Mouse (Mus musculus) midbrain, embryonic 13.5 days (tissue): ENCODE measurements at regions not wholly inside any gene's neighbourhood (a gene's known extent, or its start where the extent isn't known, plus 50 kb on each side); places are given as distances from the start of the nearest gene placed in this dataset.
"Not testable (repeated sequence)": the region's sequence is repeated elsewhere in the genome, so short reads cannot be mapped to it uniquely, and the experiment has no call there.

Source experiments
- ATAC-seq: fragments of 200-750 bp; cut with Nextera tagmentation; 2 replicates; pipeline ENCODE4 v1.8.0; 2017; ENCODE audit warnings: mild to moderate bottlenecking, moderate TSS enrichment, moderate library complexity
- H3K27ac ChIP-seq: fragments of 300-500 bp; sonication (generic); 2 replicates; pipeline ENCODE4 v1.5.1; 2015; ENCODE audit warnings: inconsistent platforms, mild to moderate bottlenecking, moderate library complexity
- H3K27me3 ChIP-seq: fragments of 300-500 bp; sonication (generic); 2 replicates; pipeline ENCODE4 v1.6.1; 2015; ENCODE audit warnings: mild to moderate bottlenecking, inconsistent platforms
- H3K36me3 ChIP-seq: fragments of 300-500 bp; sonication (generic); 2 replicates; pipeline ENCODE4 v1.6.1; 2015; ENCODE audit warnings: mild to moderate bottlenecking, inconsistent platforms
- H3K4me1 ChIP-seq: fragments of 300-500 bp; sonication (generic); replicated peaks from 2 replicates; pipeline ENCODE4 v1.6.1; 2015; ENCODE audit warnings: inconsistent platforms
- H3K4me2 ChIP-seq: fragments of 300-500 bp; sonication (generic); replicated peaks from 2 replicates; pipeline ENCODE4 v1.6.1; 2015; ENCODE audit warnings: moderate library complexity, mild to moderate bottlenecking, inconsistent platforms
- H3K4me3 ChIP-seq: fragments of 300-500 bp; sonication (generic); replicated peaks from 2 replicates; pipeline ENCODE4 v1.5.1; 2015; ENCODE audit warnings: mild to moderate bottlenecking, inconsistent platforms
- H3K9ac ChIP-seq: fragments of 300-500 bp; sonication (generic); replicated peaks from 2 replicates; pipeline ENCODE4 v1.6.1; 2015; ENCODE audit warnings: mild to moderate bottlenecking, inconsistent platforms
- H3K9me3 ChIP-seq: fragments of 300-500 bp; sonication (generic); 2 replicates; pipeline ENCODE4 v1.6.1; 2016; ENCODE audit warnings: mild to moderate bottlenecking, inconsistent platforms
- WGBS: fragments of 180-500 bp; shearing (Covaris S2); methylation state at CpG from one replicate; pipeline ENCODE4 v1.1.7; 2015; 5-methylcytosine and 5-hydroxymethylcytosine counted together

- Histone ChIP-seq H3K36me3 (no peaks in the 10 kb centered on the region), H3K9ac (no peak overlapping the region), H3K9me3 (no peaks in the 10 kb centered on the region), H3K27me3 (no peaks in the 10 kb centered on the region), H3K4me3 (no peak overlapping the region), H3K4me2 (no peak overlapping the region), H3K4me1 (no peaks in the 10 kb centered on the region), H3K27ac (no peak overlapping the region)
- 72% methylated on average over 11 of the region's 11 CpGs for WGBS
- ATAC-seq = no peak
Measured at GRCm38 (mm10) chr5:91861440-91862187, 101.3 kb downstream of the Rchy1 start.

- Histone ChIP-seq H3K4me2 (no peak overlapping the region), H3K9me3 (no peaks in the 10 kb centered on the region)
- 79% methylated on average over 2 of the region's 2 CpGs for WGBS
Measured at GRCm38 (mm10) chr5:91860489-91860888, 102.4 kb downstream of the Rchy1 start.

GRCm38 (mm10) chr5:91852330-91852729 is 110.5 kb downstream of the Rchy1 start:
- 82% methylated on average over 4 of the region's 4 CpGs for WGBS
- H3K4me1 ChIP-seq = no peaks in the 10 kb centered on the region
- H3K36me3 ChIP-seq = no peaks in the 10 kb centered on the region
- no peak overlapping the region for H3K4me3 ChIP-seq
- no peak overlapping the region for H3K27ac ChIP-seq
- H3K4me2 ChIP-seq = no peak overlapping the region
- no peak for ATAC-seq
- H3K9me3 ChIP-seq = no peaks in the 10 kb centered on the region
- no peaks in the 10 kb centered on the region for H3K27me3 ChIP-seq
- no peak overlapping the region for H3K9ac ChIP-seq

More at GRCm38 (mm10) chr5:91860489-91860888, 102.4 kb downstream of the Rchy1 start:
- no peaks in the 10 kb centered on the region for H3K36me3 ChIP-seq
- no peak overlapping the region for H3K27ac ChIP-seq
- H3K4me1 ChIP-seq = no peaks in the 10 kb centered on the region
- H3K27me3 ChIP-seq = no peaks in the 10 kb centered on the region
- no peak overlapping the region for H3K9ac ChIP-seq
- H3K4me3 ChIP-seq = no peak overlapping the region
- ATAC-seq = no peak

DNA sequence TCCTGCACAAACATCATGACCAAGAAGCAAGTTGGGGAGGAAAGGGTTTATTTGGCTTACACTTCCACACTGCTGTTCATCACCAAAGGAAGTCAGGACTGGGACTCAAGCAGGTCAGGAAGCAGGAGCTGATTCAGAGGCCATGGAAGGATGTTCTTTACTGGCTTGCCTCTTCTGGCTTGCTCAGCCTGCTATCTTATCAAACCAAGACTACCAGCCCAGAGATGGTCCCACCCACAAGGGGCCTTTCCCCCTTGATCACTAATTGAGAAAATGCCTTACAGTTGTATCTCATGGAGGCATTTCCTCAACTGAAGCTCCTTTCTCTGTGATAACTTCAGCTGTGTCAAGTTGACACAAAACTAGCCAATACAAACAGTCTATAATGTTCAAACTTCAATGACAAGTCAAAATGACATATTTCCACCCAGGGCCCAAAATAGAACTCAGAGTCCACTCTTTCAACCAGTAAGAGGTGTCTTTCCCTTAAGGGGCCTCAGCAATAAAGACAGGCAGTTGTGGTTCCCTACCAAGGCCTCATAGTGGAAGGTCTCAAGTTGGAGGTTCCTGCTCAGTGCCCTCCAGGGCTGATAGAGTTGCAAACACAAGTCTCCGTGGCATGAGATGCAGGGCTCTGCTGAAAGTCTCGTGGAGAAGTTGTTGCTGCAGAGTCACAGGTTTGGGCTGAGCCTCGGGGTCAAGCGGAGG is 111.9 kb downstream of the Rchy1 start:
- H3K27ac ChIP-seq, H3K36me3 ChIP-seq, H3K4me3 ChIP-seq, H3K4me1 ChIP-seq, H3K9me3 ChIP-seq, H3K9ac ChIP-seq, ATAC-seq, H3K4me2 ChIP-seq, H3K27me3 ChIP-seq: not testable (repeated sequence)
- WGBS = 86% methylated on average over 4 of the region's 4 CpGs

- Histone ChIP-seq H3K27ac (no peak overlapping the region), H3K4me1 (no peaks in the 10 kb centered on the region), H3K27me3 (no peaks in the 10 kb centered on the region), H3K9me3 (no peaks in the 10 kb centered on the region), H3K36me3 (no peaks in the 10 kb centered on the region), H3K9ac (no peak overlapping the region), H3K4me3 (no peak overlapping the region), H3K4me2 (no peak overlapping the region)
- no peak for ATAC-seq
- 86% methylated on average over 5 of the region's 5 CpGs for WGBS
Measured at GRCm38 (mm10) chr5:91850440-91850839, 112.4 kb downstream of the Rchy1 start.

DNA sequence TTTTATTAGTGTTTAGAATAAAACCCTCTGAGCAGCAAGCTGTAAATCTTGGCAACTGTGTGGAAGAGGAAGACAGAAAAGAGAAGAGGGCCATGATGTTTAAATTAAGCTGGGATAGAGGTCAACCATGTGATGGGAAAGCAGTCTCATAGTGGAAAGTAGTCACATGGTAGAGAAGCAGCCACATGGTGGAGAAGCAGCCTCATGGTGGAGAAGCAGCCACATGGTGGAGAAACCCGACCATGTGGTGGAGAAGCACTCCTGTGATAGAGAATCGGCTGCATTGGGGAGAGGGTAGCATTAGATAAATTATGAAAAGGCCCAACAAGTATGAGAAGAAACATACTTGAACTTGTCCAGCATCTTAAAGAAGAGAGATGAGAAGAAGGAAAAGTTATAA is 113.3 kb downstream of the Rchy1 start:
- Histone ChIP-seq H3K36me3 (no peaks in the 10 kb centered on the region), H3K27me3 (no peaks in the 10 kb centered on the region), H3K9me3 (no peaks in the 10 kb centered on the region), H3K9ac (no peak overlapping the region), H3K4me1 (no peaks in the 10 kb centered on the region), H3K27ac (no peak overlapping the region), H3K4me3 (no peak overlapping the region), H3K4me2 (no peak overlapping the region)
- ATAC-seq = no peak
- WGBS = 93% methylated on average over 2 of the region's 2 CpGs

GRCm38 (mm10) chr5:91849114-91849513 is 113.8 kb downstream of the Rchy1 start:
- Histone ChIP-seq H3K4me2 (no peak overlapping the region), H3K4me3 (no peak overlapping the region), H3K27me3 (no peaks in the 10 kb centered on the region), H3K36me3 (no peaks in the 10 kb centered on the region), H3K9me3 (no peaks in the 10 kb centered on the region), H3K27ac (no peak overlapping the region), H3K9ac (no peak overlapping the region), H3K4me1 (no peaks in the 10 kb centered on the region)
- no peak for ATAC-seq
- 68% methylated on average over 4 of the region's 4 CpGs for WGBS

- WGBS = 87% methylated on average over 3 of the region's 3 CpGs
Measured at GRCm38 (mm10) chr5:91848528-91848927, 114.3 kb downstream of the Rchy1 start.

GRCm38 (mm10) chr5:91843044-91843443 is 119.8 kb downstream of the Rchy1 start:
- no peaks in the 10 kb centered on the region for H3K27me3 ChIP-seq
- no peaks in the 10 kb centered on the region for H3K4me1 ChIP-seq
- 88% methylated on average over 4 of the region's 4 CpGs for WGBS
- H3K36me3 ChIP-seq = no peaks in the 10 kb centered on the region
- no peak overlapping the region for H3K9ac ChIP-seq
- no peaks in the 10 kb centered on the region for H3K9me3 ChIP-seq
- no peak overlapping the region for H3K4me3 ChIP-seq
- no peak for ATAC-seq
- H3K27ac ChIP-seq = no peak overlapping the region
- H3K4me2 ChIP-seq = no peak overlapping the region

More at GRCm38 (mm10) chr5:91848528-91848927, 114.3 kb downstream of the Rchy1 start:
- ATAC-seq = no peak
- no peak overlapping the region for H3K9ac ChIP-seq
- no peaks in the 10 kb centered on the region for H3K9me3 ChIP-seq
- no peaks in the 10 kb centered on the region for H3K36me3 ChIP-seq
- H3K27me3 ChIP-seq = no peaks in the 10 kb centered on the region
- H3K27ac ChIP-seq = no peak overlapping the region
- no peak overlapping the region for H3K4me3 ChIP-seq
- no peak overlapping the region for H3K4me2 ChIP-seq
- H3K4me1 ChIP-seq = no peaks in the 10 kb centered on the region

- H3K9me3 ChIP-seq = no peaks in the 10 kb centered on the region
- no peaks in the 10 kb centered on the region for H3K4me1 ChIP-seq
- ATAC-seq = no peak
- no peak overlapping the region for H3K27ac ChIP-seq
- H3K36me3 ChIP-seq = no peaks in the 10 kb centered on the region
- no peak overlapping the region for H3K4me2 ChIP-seq
- 91% methylated on average over 4 of the region's 4 CpGs for WGBS
- H3K9ac ChIP-seq = no peak overlapping the region
- H3K27me3 ChIP-seq = no peaks in the 10 kb centered on the region
- H3K4me3 ChIP-seq = no peak overlapping the region
Measured at GRCm38 (mm10) chr5:91841066-91841465, 121.8 kb downstream of the Rchy1 start.

GRCm38 (mm10) chr5:91828481-91828880 is 134.4 kb downstream of the Rchy1 start:
- Histone ChIP-seq H3K4me1 (no peaks in the 10 kb centered on the region), H3K36me3 (no peaks in the 10 kb centered on the region), H3K27ac (no peak overlapping the region), H3K4me2 (no peak overlapping the region), H3K9ac (no peak overlapping the region), H3K9me3 (no peaks in the 10 kb centered on the region), H3K4me3 (no peak overlapping the region), H3K27me3 (no peaks in the 10 kb centered on the region)
- 87% methylated on average over 6 of the region's 6 CpGs for WGBS
- ATAC-seq = no peak

DNA sequence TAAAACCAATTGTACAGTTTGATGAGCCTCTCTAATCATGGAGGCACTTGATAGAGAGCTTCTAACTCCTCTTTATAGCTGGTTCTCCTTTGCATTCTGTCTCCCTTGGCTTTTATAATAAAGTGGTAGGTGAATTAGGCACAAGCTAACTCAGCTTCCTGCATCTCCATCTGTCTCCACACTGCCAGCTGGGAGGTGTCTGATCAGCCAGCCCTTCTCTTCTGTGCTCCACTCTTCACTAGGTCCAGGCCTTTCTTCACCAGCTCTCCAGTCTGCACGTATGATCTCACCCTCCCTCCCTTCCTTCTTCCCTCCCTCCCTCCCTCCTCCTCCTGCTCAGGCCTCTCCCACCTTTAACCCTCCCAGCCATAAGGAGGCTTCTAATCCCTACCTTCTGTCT is 136.2 kb downstream of the Rchy1 start:
- Histone ChIP-seq H3K36me3 (no peaks in the 10 kb centered on the region), H3K9me3 (no peaks in the 10 kb centered on the region), H3K4me3 (no peak overlapping the region), H3K27me3 (no peaks in the 10 kb centered on the region), H3K9ac (no peak overlapping the region), H3K4me2 (no peak overlapping the region), H3K4me1 (no peaks in the 10 kb centered on the region), H3K27ac (no peak overlapping the region)
- ATAC-seq = no peak
- 13% methylated on average over 1 of the region's 1 CpGs for WGBS
